Mouse (Mus musculus) intestine, embryonic 14.5 days (tissue): Measurements from ENCODE around the gene Phf20. TPM values are rescaled to one million over a fixed set of nuclear protein-coding genes. Genes with fewer than 3 reads are reported as not detected.

Experiments
- ATAC-seq: fragments of 200-750 bp; cut with Nextera tagmentation; replicated peaks from 2 replicates; pipeline ENCODE4 v1.8.0; 2017; ENCODE audit warnings: low read depth, moderate number of reproducible peaks, moderate TSS enrichment, moderate library complexity; ENCODE audit not compliant: low FRiP score, low TSS enrichment
- DNase-seq: peaks from one replicate; pipeline ENCODE4 v3.0.0-alpha.2; 2018; ENCODE audit warnings: low spot score
- H3K27ac ChIP-seq: fragments of 300-500 bp; sonication (generic); 2 replicates; pipeline ENCODE4 v1.5.1; 2014; ENCODE audit warnings: low read depth, mild to moderate bottlenecking, control low read depth
- H3K27me3 ChIP-seq: fragments of 300-500 bp; sonication (generic); replicated peaks from 2 replicates; pipeline ENCODE4 v1.6.1; 2014; ENCODE audit warnings: low read length, control low read depth; ENCODE audit not compliant: control insufficient read depth, insufficient read depth
- H3K36me3 ChIP-seq: fragments of 300-500 bp; sonication (generic); 2 replicates; pipeline ENCODE4 v1.6.1; 2014; ENCODE audit warnings: low read length, control low read depth; ENCODE audit not compliant: control insufficient read depth, insufficient read depth
- H3K4me1 ChIP-seq: fragments of 300-500 bp; sonication (generic); replicated peaks from 2 replicates; pipeline ENCODE4 v1.6.1; 2014; ENCODE audit warnings: low read length, control low read depth, mixed read lengths; ENCODE audit not compliant: control insufficient read depth, insufficient read depth
- H3K4me2 ChIP-seq: fragments of 300-500 bp; sonication (generic); 2 replicates; pipeline ENCODE4 v1.6.1; 2014; ENCODE audit warnings: low read length
- H3K4me3 ChIP-seq: fragments of 300-500 bp; sonication (generic); 2 replicates; pipeline ENCODE4 v1.5.1; 2014; ENCODE audit warnings: low read depth, low read length, control low read depth, mixed read lengths
- H3K9ac ChIP-seq: fragments of 300-500 bp; sonication (generic); 2 replicates; pipeline ENCODE4 v1.6.1; 2014; ENCODE audit warnings: mild to moderate bottlenecking, low read length
- H3K9me3 ChIP-seq: fragments of 300-500 bp; sonication (generic); 2 replicates; pipeline ENCODE4 v1.6.1; 2016; ENCODE audit warnings: low read length, control low read depth; ENCODE audit not compliant: control insufficient read depth
- WGBS: fragments of 180-500 bp; shearing (Covaris S2); extraction: QIAGEN DNeasy Blood & Tissue Kit; methylation state at CpG from one replicate; pipeline ENCODE4 v1.1.7; 2014; 5-methylcytosine and 5-hydroxymethylcytosine counted together
- microRNA-seq: library from miRNA; unstranded; fragments of <30 nt; microRNA quantifications from one replicate; pipeline ENCODE4, GENCODE M21; 2016
- polyA plus RNA-seq: library from polyadenylated mRNA; unstranded; fragments of >200 nt; fragmentation: Nextera tagmentation; extraction: Ambion mirVana; gene quantifications from 2 replicates; pipeline ENCODE4 v1.2.1, GENCODE M21; 2014

Gene Phf20
- polyA plus RNA-seq, 1 experiment from 2014 or later, result 72.4 TPM

GRCm38 (mm10) chr2:156349286-156349848, 153.1 kb downstream of the Phf20 start:
- Histone ChIP-seq H3K4me1 (0 out of 2 replicates have a peak, but pooled peaks cover 2% of the 10 kb centered on the region), H3K9ac (no peak overlapping the region), H3K4me2 (no peak overlapping the region), H3K36me3 (no peaks in the 10 kb centered on the region), H3K4me3 (no peak overlapping the region), H3K27me3 (no peaks in the 10 kb centered on the region), H3K9me3 (no peaks in the 10 kb centered on the region), H3K27ac (no peak overlapping the region)
- DNase-seq (no peak), ATAC-seq (no peak)
- WGBS, result 92% methylated on average over 4 of the region's 4 CpGs

GRCm38 (mm10) chr2:156351243-156351642, 155.0 kb downstream of the Phf20 start:
- Histone ChIP-seq H3K4me2 (no peak overlapping the region), H3K9ac (no peak overlapping the region), H3K4me3 (no peak overlapping the region), H3K9me3 (no peaks in the 10 kb centered on the region), H3K27ac (no peak overlapping the region), H3K4me1 (0 out of 2 replicates have a peak, but pooled peaks cover 2% of the 10 kb centered on the region), H3K36me3 (no peaks in the 10 kb centered on the region), H3K27me3 (no peaks in the 10 kb centered on the region)
- DNase-seq (no peak), ATAC-seq (no peak)
- 82% methylated on average over 7 of the region's 7 CpGs for WGBS

GRCm38 (mm10) chr2:156352413-156353165, 156.3 kb downstream of the Phf20 start:
- 75% methylated on average over 8 of the region's 8 CpGs for WGBS

GRCm38 (mm10) chr2:156353265-156353692, 157.0 kb downstream of the Phf20 start:
- H3K9me3 ChIP-seq, result no peaks in the 10 kb centered on the region
- H3K4me2 ChIP-seq, result no peak overlapping the region
- ATAC-seq (no peak), DNase-seq (no peak)
- 0 out of 2 replicates have a peak, but pooled peaks cover 2% of the 10 kb centered on the region for H3K4me1 ChIP-seq
- H3K4me3 ChIP-seq, result no peak overlapping the region
- no peak overlapping the region for H3K27ac ChIP-seq
- no peak overlapping the region for H3K9ac ChIP-seq
- no peaks in the 10 kb centered on the region for H3K27me3 ChIP-seq
- no peaks in the 10 kb centered on the region for H3K36me3 ChIP-seq
- WGBS, result 24% methylated on average over 7 of the region's 7 CpGs

More at GRCm38 (mm10) chr2:156352413-156353165, 156.3 kb downstream of the Phf20 start:
- no peaks in the 10 kb centered on the region for H3K27me3 ChIP-seq
- no peak overlapping the region for H3K4me3 ChIP-seq
- no peak overlapping the region for H3K4me2 ChIP-seq
- H3K36me3 ChIP-seq, result no peaks in the 10 kb centered on the region
- ATAC-seq (no peak), DNase-seq (no peak)
- H3K27ac ChIP-seq, result no peak overlapping the region
- H3K9me3 ChIP-seq, result no peaks in the 10 kb centered on the region
- 0 out of 2 replicates have a peak, but pooled peaks cover 2% of the 10 kb centered on the region for H3K4me1 ChIP-seq
- H3K9ac ChIP-seq, result no peak overlapping the region

- no peaks in the 10 kb centered on the region for H3K9me3 ChIP-seq
- no peak for DNase-seq
- H3K4me2 ChIP-seq, result no peak overlapping the region
- H3K27me3 ChIP-seq, result no peaks in the 10 kb centered on the region
- no peak overlapping the region for H3K9ac ChIP-seq
- no peak overlapping the region for H3K4me3 ChIP-seq
- no peaks in the 10 kb centered on the region for H3K36me3 ChIP-seq
- no peak overlapping the region for H3K27ac ChIP-seq
- 0 out of 2 replicates have a peak, but pooled peaks cover 2% of the 10 kb centered on the region for H3K4me1 ChIP-seq
- 66% methylated on average over 7 of the region's 7 CpGs for WGBS
- ATAC-seq, result peak; percentile 70; the same call in 1 of the 2 replicates
These were observed 159.8 kb downstream of the Phf20 start for GRCm38 (mm10) chr2:156356031-156356430.

Small RNA genes lying within 50 kb of the gene (microRNA-seq; reads per million reads assigned to microRNA genes)
- gene Gm22759, result not detected

Other genes with a start within 250 kb of the Phf20 start
- gene Cep250, start 240.0 kb upstream of the Phf20 start, polyA plus RNA-seq, result 21.5 and 22.8 TPM in 2 replicates
- gene 6430550D23Rik, start 188.5 kb upstream of the Phf20 start, polyA plus RNA-seq, result 1.4 and 2.5 TPM in 2 replicates
- 232 and 255 TPM in 2 replicates for gene Ergic3, start 188.4 kb upstream of the Phf20 start, polyA plus RNA-seq
- gene Fer1l4, start 143.5 kb upstream of the Phf20 start, polyA plus RNA-seq, result 0.05 and 0.17 TPM in 2 replicates
- gene Spag4, start 131.3 kb upstream of the Phf20 start, polyA plus RNA-seq, result 3.0 and 4.0 TPM in 2 replicates
- gene Cpne1, start 84.5 kb upstream of the Phf20 start, polyA plus RNA-seq, result 46.2 and 50.3 TPM in 2 replicates
- gene Rbm12, start 84.5 kb upstream of the Phf20 start, polyA plus RNA-seq, result 29.1 and 31.6 TPM in 2 replicates
- 13.3 and 13.6 TPM in 2 replicates for gene Gm28036, start 69.4 kb upstream of the Phf20 start, polyA plus RNA-seq
- 427 and 467 TPM in 2 replicates for gene Romo1, start 52.4 kb upstream of the Phf20 start, polyA plus RNA-seq
- 51.1 and 52.8 TPM in 2 replicates for gene Nfs1, start 52.3 kb upstream of the Phf20 start, polyA plus RNA-seq
- 622 and 652 TPM in 2 replicates for gene Rbm39, start 16.2 kb upstream of the Phf20 start, polyA plus RNA-seq
- gene Cnbd2, start 115.8 kb downstream of the Phf20 start, polyA plus RNA-seq, result 3.3 and 4.2 TPM in 2 replicates
- gene Scand1, start 116.2 kb downstream of the Phf20 start, polyA plus RNA-seq, result 55.2 and 66.7 TPM in 2 replicates
- 4.2 and 4.4 TPM in 2 replicates for gene Epb41l1, start 224.4 kb downstream of the Phf20 start, polyA plus RNA-seq